Mouse (Mus musculus) C2C12 (cell line): ENCODE data around the gene Degs1. TPM values are rescaled to one million over a fixed set of nuclear protein-coding genes. Genes with fewer than 3 reads are reported as not detected.

Source experiments
- H3K27me3 ChIP-seq: one replicate; pipeline ENCODE4 v1.6.1; 2011; ENCODE audit not compliant: control insufficient read depth, insufficient read depth, insufficient read length
- H3K36me3 ChIP-seq: one replicate; pipeline ENCODE4 v1.6.1; 2011; ENCODE audit not compliant: control insufficient read depth, insufficient read depth
- H3K4me3 ChIP-seq: one replicate; pipeline ENCODE4 v1.5.1; 2011; ENCODE audit warnings: mild to moderate bottlenecking, control low read depth; ENCODE audit not compliant: poor library complexity, insufficient read depth, severe bottlenecking
- H3K79me2 ChIP-seq: one replicate; pipeline ENCODE4 v1.6.1; 2011; ENCODE audit not compliant: control insufficient read depth, insufficient read depth
- H3K79me3 ChIP-seq: one replicate; pipeline ENCODE4 v1.6.1; 2011; ENCODE audit warnings: low read depth, control low read depth
- H3ac ChIP-seq: one replicate; pipeline ENCODE3; 2011; ENCODE audit warnings: low read depth; ENCODE audit not compliant: control insufficient read depth, insufficient read length
- CEBPB ChIP-seq: IDR thresholded peaks from one replicate; pipeline ENCODE4 v1.6.1; 2011; ENCODE audit warnings: low read depth, mild to moderate bottlenecking, control low read depth, moderate library complexity
- CTCF ChIP-seq: IDR thresholded peaks from one replicate; pipeline ENCODE4 v1.5.1; 2011; ENCODE audit not compliant: control insufficient read depth, insufficient read depth, insufficient read length
- FOSL1 ChIP-seq: IDR thresholded peaks from one replicate; pipeline ENCODE4 v1.8.0; 2011; ENCODE audit warnings: mild to moderate bottlenecking, low read length; ENCODE audit not compliant: poor library complexity, insufficient read depth, severe bottlenecking
- MAX ChIP-seq: IDR thresholded peaks from one replicate; pipeline ENCODE4 v1.6.1; 2011; ENCODE audit warnings: mild to moderate bottlenecking, control low read depth
- MYOD1 ChIP-seq: IDR thresholded peaks from one replicate; pipeline ENCODE4 v1.6.1; 2011; ENCODE audit warnings: low read depth; ENCODE audit not compliant: control insufficient read depth, insufficient read length
- MYOG ChIP-seq: IDR thresholded peaks from one replicate; pipeline ENCODE4 v1.6.1; 2011; ENCODE audit not compliant: control insufficient read depth, insufficient read length; ENCODE audit errors: extremely low read depth
- USF1 ChIP-seq: IDR thresholded peaks from one replicate; pipeline ENCODE4 v1.6.1; 2011; ENCODE audit warnings: low read depth, mild to moderate bottlenecking, control low read depth, moderate library complexity
- polyA plus RNA-seq: library from polyadenylated mRNA; unstranded; fragments of >200 nt; fragmentation: generic; extraction: Trizol; gene quantifications from one replicate; pipeline ENCODE4 v1.2.1, GENCODE M21; 2012; ENCODE audit warnings: missing spikeins

The Degs1 gene
- polyA plus RNA-seq, 1 experiment, result 121 TPM

- H3K36me3 ChIP-seq, result no peaks in the 10 kb centered on the region
- H3K4me3 ChIP-seq, result no peak overlapping the region
- no peak for TF ChIP-seq FOSL1
- TF ChIP-seq USF1, result no peak
- TF ChIP-seq CEBPB, result no peak
- TF ChIP-seq MYOD1, result no peak
- TF ChIP-seq MAX, result no peak
- no peak for TF ChIP-seq MYOG
- TF ChIP-seq CTCF, result no peak
- H3K79me3 ChIP-seq, result no peaks in the 10 kb centered on the region
- no peaks in the 10 kb centered on the region for H3K27me3 ChIP-seq
- no peak overlapping the region for H3ac ChIP-seq
- H3K79me2 ChIP-seq, result no peaks in the 10 kb centered on the region
Observed at GRCm38 (mm10) chr1:182289781-182290180, 7.2 kb upstream of the Degs1 start.

GRCm38 (mm10) chr1:182288601-182289000 lies 6.0 kb upstream of the Degs1 start:
- H3ac ChIP-seq, result no peak overlapping the region
- no peaks in the 10 kb centered on the region for H3K27me3 ChIP-seq
- no peaks in the 10 kb centered on the region for H3K79me3 ChIP-seq
- TF ChIP-seq USF1 (no peak), MYOD1 (no peak), CTCF (no peak), FOSL1 (no peak), MYOG (no peak), CEBPB (no peak), MAX (no peak)
- no peaks in the 10 kb centered on the region for H3K36me3 ChIP-seq
- H3K4me3 ChIP-seq, result no peak overlapping the region
- H3K79me2 ChIP-seq, result no peaks in the 10 kb centered on the region

GRCm38 (mm10) chr1:182287781-182288180 lies 5.2 kb upstream of the Degs1 start:
- TF ChIP-seq MAX (no peak), CEBPB (no peak), CTCF (no peak), MYOG (no peak), FOSL1 (no peak), MYOD1 (no peak), USF1 (no peak)
- Histone ChIP-seq H3K79me3 (no peaks in the 10 kb centered on the region), H3K4me3 (no peak overlapping the region), H3K27me3 (no peaks in the 10 kb centered on the region), H3K79me2 (no peaks in the 10 kb centered on the region), H3K36me3 (no peaks in the 10 kb centered on the region), H3ac (no peak overlapping the region)

- Histone ChIP-seq H3ac (no peak overlapping the region), H3K36me3 (peaks cover 10% of the 10 kb centered on the region), H3K27me3 (no peaks in the 10 kb centered on the region), H3K79me3 (peaks cover 19% of the 10 kb centered on the region), H3K4me3 (no peak overlapping the region), H3K79me2 (peaks cover 27% of the 10 kb centered on the region)
- TF ChIP-seq MYOD1 (no peak), MYOG (no peak), USF1 (no peak), FOSL1 (no peak), CTCF (no peak), CEBPB (no peak)
Observed at GRCm38 (mm10) chr1:182284795-182285194, 2.2 kb upstream of the Degs1 start.

- no peak overlapping the region for H3K4me3 ChIP-seq
- H3K27me3 ChIP-seq, result no peaks in the 10 kb centered on the region
- H3ac ChIP-seq, result no peak overlapping the region
- no peak for TF ChIP-seq CTCF
- TF ChIP-seq CEBPB, result peak; percentile 68
- H3K79me2 ChIP-seq, result peaks cover 43% of the 10 kb centered on the region
- H3K36me3 ChIP-seq, result peaks cover 24% of the 10 kb centered on the region
- peaks cover 34% of the 10 kb centered on the region for H3K79me3 ChIP-seq
Observed at GRCm38 (mm10) chr1:182283231-182283630, 627 bp upstream of the Degs1 start.

GRCm38 (mm10) chr1:182281251-182281711 lies 1.3 kb downstream of the Degs1 start:
- Histone ChIP-seq H3K79me3 (peaks cover 37% of the 10 kb centered on the region), H3ac (peak overlapping the region; percentile 35), H3K79me2 (peaks cover 61% of the 10 kb centered on the region), H3K4me3 (peak overlapping the region; percentile 66), H3K36me3 (peaks cover 43% of the 10 kb centered on the region), H3K27me3 (no peaks in the 10 kb centered on the region)
- TF ChIP-seq FOSL1, result no peak

GRCm38 (mm10) chr1:182280577-182280976 lies 2.0 kb downstream of the Degs1 start:
- peaks cover 50% of the 10 kb centered on the region for H3K36me3 ChIP-seq
- H3K79me2 ChIP-seq, result peaks cover 61% of the 10 kb centered on the region
- no peak for TF ChIP-seq MAX
- no peak for TF ChIP-seq FOSL1
- TF ChIP-seq CEBPB, result no peak
- no peak for TF ChIP-seq MYOD1
- no peak for TF ChIP-seq USF1
- TF ChIP-seq MYOG, result no peak
- no peak for TF ChIP-seq CTCF
- no peak overlapping the region for H3K4me3 ChIP-seq
- H3K27me3 ChIP-seq, result no peaks in the 10 kb centered on the region
- H3K79me3 ChIP-seq, result peaks cover 37% of the 10 kb centered on the region
- no peak overlapping the region for H3ac ChIP-seq
